Mouse (Mus musculus) lung, embryonic 15.5 days (tissue): ENCODE data around the gene Dpysl5. TPM values are rescaled to one million over a fixed set of nuclear protein-coding genes. Genes with fewer than 3 reads are reported as not detected.

Experiments used
- ATAC-seq: fragments of 200-750 bp; cut with Nextera tagmentation; 2 replicates; pipeline ENCODE4 v1.8.0; 2017; ENCODE audit warnings: moderate number of reproducible peaks, borderline replicate concordance; ENCODE audit not compliant: low FRiP score, low TSS enrichment; ENCODE audit errors: extremely low read depth
- H3K27ac ChIP-seq: fragments of 300-500 bp; sonication (generic); 2 replicates; pipeline ENCODE4 v1.5.1; 2015; ENCODE audit warnings: moderate library complexity, mild to moderate bottlenecking, inconsistent platforms
- H3K27me3 ChIP-seq: fragments of 300-500 bp; sonication (generic); 2 replicates; pipeline ENCODE4 v1.6.1; 2015; ENCODE audit warnings: inconsistent platforms
- H3K36me3 ChIP-seq: fragments of 300-500 bp; sonication (generic); 2 replicates; pipeline ENCODE4 v1.6.1; 2015; ENCODE audit warnings: inconsistent platforms
- H3K4me1 ChIP-seq: fragments of 300-500 bp; sonication (generic); 2 replicates; pipeline ENCODE4 v1.6.1; 2015; ENCODE audit warnings: inconsistent platforms
- H3K4me2 ChIP-seq: fragments of 300-500 bp; sonication (generic); 2 replicates; pipeline ENCODE4 v1.6.1; 2015; ENCODE audit warnings: inconsistent platforms, mild to moderate bottlenecking, moderate library complexity
- H3K4me3 ChIP-seq: fragments of 300-500 bp; sonication (generic); 2 replicates; pipeline ENCODE4 v1.5.1; 2015; ENCODE audit warnings: mild to moderate bottlenecking, inconsistent platforms
- H3K9ac ChIP-seq: fragments of 300-500 bp; sonication (generic); 2 replicates; pipeline ENCODE4 v1.6.1; 2015; ENCODE audit warnings: inconsistent platforms
- H3K9me3 ChIP-seq: fragments of 300-500 bp; sonication (generic); 2 replicates; pipeline ENCODE4 v1.6.1; 2016; ENCODE audit warnings: inconsistent platforms
- WGBS: fragments of 180-500 bp; shearing (Covaris S2); methylation state at CpG from one replicate; pipeline ENCODE4 v1.1.7; 2015; 5-methylcytosine and 5-hydroxymethylcytosine counted together
- polyA plus RNA-seq: library from polyadenylated mRNA; unstranded; fragments of >200 nt; fragmentation: Nextera tagmentation; extraction: Ambion mirVana; gene quantifications from 2 replicates; pipeline ENCODE4 v1.2.1, GENCODE M21; 2015

Gene Dpysl5
- polyA plus RNA-seq, 1 experiment from 2014 or later, result 5.3 TPM

DNA sequence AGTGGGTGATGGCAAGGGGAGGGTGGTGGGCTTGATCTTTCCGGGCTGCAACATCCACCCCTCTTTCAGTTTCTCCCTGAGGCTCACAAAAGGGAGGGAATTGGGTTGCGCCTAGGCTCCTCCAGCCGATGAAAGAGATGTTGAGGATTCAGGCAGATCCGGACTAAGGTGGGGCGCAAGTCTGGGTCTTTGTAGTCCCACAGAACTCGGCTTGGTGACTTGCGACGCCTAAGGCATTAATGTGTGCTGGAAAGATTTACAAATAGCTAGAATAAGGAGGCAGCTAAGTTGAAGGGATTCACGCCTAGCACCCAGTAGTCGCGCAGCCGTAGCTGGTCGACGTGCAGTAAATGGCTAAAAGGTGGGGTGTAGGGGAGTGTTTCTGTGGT, 632 bp downstream of the Dpysl5 start:
- peaks cover 33% of the 10 kb centered on the region for H3K4me1 ChIP-seq

DNA sequence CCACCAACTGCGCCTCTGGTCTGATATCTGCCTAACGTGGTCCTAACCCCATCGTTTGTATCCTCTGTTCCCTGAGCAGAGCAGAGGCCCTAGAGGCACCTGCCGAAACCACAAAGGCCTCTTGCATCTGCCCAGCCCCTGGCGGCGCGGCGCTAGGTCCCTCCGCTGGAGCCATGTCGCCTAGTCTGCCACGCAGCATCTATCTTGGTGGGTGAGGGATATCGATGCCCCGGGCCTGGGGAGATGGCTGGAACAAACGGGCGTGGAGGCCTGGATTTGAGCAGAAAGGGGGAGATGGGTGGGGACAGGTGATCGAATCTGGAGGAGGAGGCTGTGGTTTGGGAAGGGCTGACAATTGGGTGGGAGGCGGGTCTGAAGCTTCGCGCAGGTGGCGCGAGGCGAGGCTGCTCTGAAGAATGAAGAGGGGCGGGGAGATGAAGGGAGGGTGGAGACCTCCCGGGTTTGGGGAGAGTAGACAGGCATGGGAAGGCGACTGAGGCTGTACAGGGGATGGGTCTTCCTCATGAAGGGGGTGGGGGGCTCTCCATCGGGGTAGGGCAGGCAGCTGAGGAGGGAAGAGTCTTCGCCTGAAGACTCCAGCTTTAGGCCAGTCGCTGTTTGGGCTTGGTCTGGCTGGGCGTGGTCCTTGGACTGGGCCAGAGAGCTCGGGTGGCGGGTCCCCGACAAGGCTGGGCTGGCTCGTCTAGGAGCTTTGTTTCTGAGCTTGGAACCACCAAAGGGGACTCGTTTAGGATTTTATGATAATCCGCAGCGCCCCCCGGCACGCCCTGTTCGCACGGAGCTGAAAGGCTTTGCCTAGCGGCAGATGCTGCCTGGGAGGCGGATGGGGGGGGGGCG, 1.3 kb downstream of the Dpysl5 start:
- H3K4me3 ChIP-seq, result peak overlapping the region; percentile 47
- peaks cover 33% of the 10 kb centered on the region for H3K4me1 ChIP-seq
- WGBS, result under 1% methylated on average over 43 of the region's 43 CpGs
- H3K4me2 ChIP-seq, result peak overlapping the region; percentile 83
- H3K9me3 ChIP-seq, result no peaks in the 10 kb centered on the region
- H3K36me3 ChIP-seq, result no peaks in the 10 kb centered on the region
- peak overlapping the region; percentile 23; the same call in 1 of the 2 replicates for H3K9ac ChIP-seq
- ATAC-seq, result no peak
- H3K27me3 ChIP-seq, result peaks cover 66% of the 10 kb centered on the region
- H3K27ac ChIP-seq, result no peak overlapping the region

More for the DNA sequence above, 632 bp downstream of the Dpysl5 start:
- H3K9me3 ChIP-seq, result no peaks in the 10 kb centered on the region
- peak overlapping the region; percentile 44 for H3K9ac ChIP-seq
- peaks cover 66% of the 10 kb centered on the region for H3K27me3 ChIP-seq
- ATAC-seq, result no peak
- H3K36me3 ChIP-seq, result no peaks in the 10 kb centered on the region
- H3K27ac ChIP-seq, result no peak overlapping the region
- peak overlapping the region; percentile 83 for H3K4me2 ChIP-seq
- 1% methylated on average over 14 of the region's 14 CpGs for WGBS
- peak overlapping the region; percentile 47 for H3K4me3 ChIP-seq

DNA sequence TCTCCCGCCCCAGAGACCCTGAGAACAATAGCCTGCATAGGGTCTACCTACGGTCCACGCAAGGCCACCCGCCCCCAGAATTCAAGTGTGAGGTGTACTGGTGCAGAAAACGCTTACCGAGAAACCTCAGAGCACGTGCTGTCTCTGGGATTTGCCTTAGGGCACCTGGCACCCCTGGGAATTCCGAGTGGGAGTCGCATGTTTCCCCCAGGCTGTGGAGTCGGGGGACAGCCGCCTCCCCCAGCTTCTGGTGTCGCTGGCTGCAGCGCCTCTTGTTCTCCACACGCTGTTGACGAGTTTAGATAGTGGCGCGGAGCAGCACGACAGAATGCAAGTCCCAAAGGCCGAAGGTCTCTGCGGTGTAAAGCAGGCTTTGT, 1.9 kb downstream of the Dpysl5 start:
- 2% methylated on average over 20 of the region's 20 CpGs for WGBS
- Histone ChIP-seq H3K9ac (peak overlapping the region; percentile 23; the same call in 1 of the 2 replicates), H3K27me3 (peaks cover 66% of the 10 kb centered on the region), H3K9me3 (no peaks in the 10 kb centered on the region), H3K4me2 (peak overlapping the region; percentile 83), H3K4me3 (peak overlapping the region; percentile 47), H3K36me3 (no peaks in the 10 kb centered on the region), H3K27ac (no peak overlapping the region), H3K4me1 (peaks cover 33% of the 10 kb centered on the region)
- no peak for ATAC-seq

DNA sequence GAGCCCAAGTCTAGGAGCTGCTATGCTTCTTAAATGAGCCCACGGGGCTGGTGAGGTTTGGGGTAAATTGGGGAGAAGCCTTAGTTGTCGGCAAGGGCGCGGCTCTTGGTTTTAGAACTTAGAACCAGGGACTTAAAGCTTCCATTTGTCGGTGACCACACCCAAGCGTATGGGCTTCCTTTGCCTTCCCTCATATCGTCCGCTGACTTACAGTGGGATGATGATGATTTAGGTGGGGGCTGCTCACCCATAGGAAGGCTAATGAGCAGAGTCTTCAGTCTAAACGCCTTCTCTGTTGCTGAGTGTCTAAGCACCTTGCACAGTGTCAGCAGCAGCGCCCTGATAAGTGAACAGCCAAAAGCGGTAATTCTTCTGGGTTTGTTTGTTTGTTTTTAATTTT, 2.3 kb downstream of the Dpysl5 start:
- H3K9me3 ChIP-seq, result no peaks in the 10 kb centered on the region
- no peak overlapping the region for H3K27ac ChIP-seq
- H3K4me3 ChIP-seq, result peak overlapping the region; percentile 47
- H3K4me2 ChIP-seq, result peak overlapping the region; percentile 83
- peaks cover 65% of the 10 kb centered on the region for H3K27me3 ChIP-seq
- peaks cover 34% of the 10 kb centered on the region for H3K4me1 ChIP-seq
- 18% methylated on average over 11 of the region's 11 CpGs for WGBS
- ATAC-seq, result no peak
- H3K9ac ChIP-seq, result no peak overlapping the region; the same call in 1 of the 2 replicates
- no peaks in the 10 kb centered on the region for H3K36me3 ChIP-seq

DNA sequence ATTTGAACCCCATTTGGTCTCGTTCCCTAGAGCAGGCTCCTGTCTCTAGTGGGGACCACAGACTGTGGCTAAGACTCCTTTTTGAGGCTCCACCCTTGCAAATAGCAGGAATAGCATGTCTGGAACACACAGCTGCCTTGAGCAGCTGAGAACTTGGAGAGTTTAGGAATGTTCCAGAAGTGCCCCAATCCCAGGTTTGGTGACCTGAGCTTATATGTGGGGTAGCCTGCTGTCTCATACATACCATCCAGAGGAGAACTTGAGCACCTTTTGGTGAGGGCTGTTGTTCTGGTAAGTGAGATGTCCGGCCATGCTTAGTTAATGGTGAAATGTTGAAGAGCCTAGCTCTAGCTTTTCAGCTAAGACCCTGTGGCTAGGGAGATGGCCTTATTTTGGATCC, 4.9 kb downstream of the Dpysl5 start:
- WGBS, result 82% methylated on average over 2 of the region's 2 CpGs
- no peak overlapping the region for H3K9ac ChIP-seq

DNA sequence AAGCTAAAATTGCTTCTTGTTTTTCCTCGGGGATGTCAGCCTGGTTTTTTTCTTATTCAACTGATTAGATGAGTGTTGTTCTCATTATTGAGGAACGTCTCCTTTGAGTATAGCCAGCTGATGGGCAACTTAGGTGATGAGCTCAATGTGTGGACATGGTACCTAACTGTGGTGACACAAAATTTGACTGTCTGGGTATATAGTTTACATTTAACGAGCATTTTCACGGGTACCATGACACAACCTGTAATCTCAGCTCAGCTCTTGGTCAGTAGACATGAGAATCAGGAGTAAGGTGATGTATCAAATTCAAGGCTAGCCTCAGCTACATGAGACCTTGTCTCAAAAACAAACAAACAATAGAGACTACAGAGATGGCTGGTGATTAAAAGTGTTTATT, 6.1 kb downstream of the Dpysl5 start:
- WGBS, result 80% methylated on average over 4 of the region's 4 CpGs
- Histone ChIP-seq H3K27ac (no peak overlapping the region), H3K36me3 (no peaks in the 10 kb centered on the region), H3K9ac (no peak overlapping the region), H3K4me3 (no peak overlapping the region), H3K9me3 (no peaks in the 10 kb centered on the region), H3K4me1 (peaks cover 17% of the 10 kb centered on the region), H3K27me3 (peaks cover 37% of the 10 kb centered on the region), H3K4me2 (no peak overlapping the region)
- no peak for ATAC-seq

More for the DNA sequence above, 4.9 kb downstream of the Dpysl5 start:
- ATAC-seq, result no peak
- Histone ChIP-seq H3K4me3 (no peak overlapping the region), H3K9me3 (no peaks in the 10 kb centered on the region), H3K4me1 (peaks cover 27% of the 10 kb centered on the region), H3K27ac (no peak overlapping the region), H3K27me3 (peaks cover 48% of the 10 kb centered on the region), H3K36me3 (no peaks in the 10 kb centered on the region), H3K4me2 (no peak overlapping the region)

DNA sequence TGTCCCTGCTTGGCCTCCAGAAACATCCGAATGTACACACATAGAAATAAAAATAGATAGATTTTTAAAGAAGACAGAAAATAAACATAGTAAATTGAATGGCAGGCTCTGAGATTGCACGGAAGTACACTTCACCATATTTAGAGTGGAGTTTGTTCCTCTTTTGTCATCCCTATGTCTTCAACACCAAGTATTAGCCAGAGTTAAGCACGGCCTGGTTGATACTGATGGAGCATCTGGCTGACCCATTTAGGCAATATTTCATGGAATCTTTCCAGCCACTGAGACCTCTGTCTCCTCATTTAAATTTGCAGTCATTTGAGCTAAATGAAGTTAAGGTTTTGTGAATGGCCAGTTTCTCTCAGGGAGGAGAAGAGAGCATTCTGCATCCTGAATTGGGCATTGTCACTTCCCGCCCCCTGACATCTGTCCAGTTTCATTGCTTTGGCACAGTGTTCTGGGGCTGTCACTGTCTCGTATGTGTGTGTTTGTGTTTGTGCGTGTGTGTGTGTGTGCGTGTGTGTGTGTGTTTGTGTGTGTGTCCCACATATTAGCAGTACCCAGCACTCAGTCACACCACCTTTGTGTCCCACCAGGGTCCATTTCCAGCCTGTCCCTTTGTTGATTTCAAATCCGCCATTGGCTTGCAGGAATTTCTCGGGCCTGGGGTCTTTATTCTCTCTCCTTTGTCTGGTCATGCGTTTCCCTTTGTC, 6.8 kb downstream of the Dpysl5 start:
- Histone ChIP-seq H3K4me2 (no peak overlapping the region), H3K27me3 (peaks cover 31% of the 10 kb centered on the region), H3K9me3 (no peaks in the 10 kb centered on the region), H3K9ac (no peak overlapping the region), H3K4me1 (peaks cover 11% of the 10 kb centered on the region), H3K4me3 (no peak overlapping the region), H3K36me3 (no peaks in the 10 kb centered on the region), H3K27ac (no peak overlapping the region)
- WGBS, result 55% methylated on average over 10 of the region's 10 CpGs
- ATAC-seq, result peak; percentile 74; the same call in 1 of the 2 replicates

DNA sequence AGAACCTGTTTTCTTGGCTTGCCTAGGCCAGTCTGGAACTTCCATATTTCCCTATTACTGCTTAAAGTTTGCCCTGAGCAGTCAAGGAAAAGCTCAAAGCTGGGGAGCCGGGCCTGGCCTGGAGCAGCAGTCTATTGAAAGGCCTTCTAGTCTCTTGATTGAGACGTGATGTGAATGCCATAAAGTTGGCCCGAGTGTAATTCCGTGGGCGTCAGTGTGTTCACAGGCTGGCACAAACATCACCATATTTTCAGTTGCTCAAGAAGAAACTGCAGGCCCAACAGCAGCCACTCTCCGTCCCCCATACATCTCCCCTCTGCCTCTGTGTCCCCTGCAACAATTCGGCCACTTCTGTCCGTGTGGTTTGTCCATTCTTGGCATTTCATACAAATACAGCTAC, 10.6 kb downstream of the Dpysl5 start:
- no peak overlapping the region for H3K9ac ChIP-seq
- 89% methylated on average over 8 of the region's 8 CpGs for WGBS
- no peak overlapping the region for H3K4me2 ChIP-seq
- no peak overlapping the region for H3K4me3 ChIP-seq
- H3K27me3 ChIP-seq, result no peaks in the 10 kb centered on the region
- ATAC-seq, result no peak
- no peaks in the 10 kb centered on the region for H3K36me3 ChIP-seq
- H3K4me1 ChIP-seq, result peaks cover 4% of the 10 kb centered on the region; the same call in 1 of the 2 replicates
- H3K9me3 ChIP-seq, result no peaks in the 10 kb centered on the region
- H3K27ac ChIP-seq, result no peak overlapping the region

DNA sequence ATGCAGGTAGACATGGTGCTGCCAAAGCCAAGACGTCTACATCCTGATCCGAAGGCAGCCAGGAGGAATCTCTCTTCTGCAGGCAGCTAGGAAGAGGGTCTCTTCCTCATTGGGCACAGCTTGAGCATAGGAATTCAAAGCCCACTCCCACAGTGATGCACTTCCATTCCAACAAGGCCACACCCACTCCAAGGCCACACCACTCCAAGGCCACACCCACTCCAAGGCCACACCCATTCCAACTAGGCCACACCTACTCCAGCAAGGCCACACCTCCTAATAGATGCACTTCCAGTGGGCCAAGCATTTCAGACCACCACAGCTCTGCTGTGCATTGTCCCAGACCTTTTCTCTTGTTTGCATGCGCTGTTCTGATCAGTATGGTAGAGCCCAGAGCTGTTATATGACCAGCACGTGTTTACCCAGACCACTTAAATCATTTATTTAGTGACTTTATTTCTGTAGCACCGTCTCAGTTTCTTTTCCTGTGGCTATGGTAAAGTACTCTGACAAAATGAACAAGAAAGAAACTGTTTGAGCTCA, 14.9 kb downstream of the Dpysl5 start:
- Histone ChIP-seq H3K27ac (no peak overlapping the region), H3K4me2 (no peak overlapping the region), H3K4me1 (no peaks in the 10 kb centered on the region), H3K27me3 (no peaks in the 10 kb centered on the region), H3K36me3 (no peaks in the 10 kb centered on the region), H3K4me3 (no peak overlapping the region), H3K9me3 (no peaks in the 10 kb centered on the region), H3K9ac (no peak overlapping the region)
- 81% methylated on average over 5 of the region's 5 CpGs for WGBS
- ATAC-seq, result no peak

DNA sequence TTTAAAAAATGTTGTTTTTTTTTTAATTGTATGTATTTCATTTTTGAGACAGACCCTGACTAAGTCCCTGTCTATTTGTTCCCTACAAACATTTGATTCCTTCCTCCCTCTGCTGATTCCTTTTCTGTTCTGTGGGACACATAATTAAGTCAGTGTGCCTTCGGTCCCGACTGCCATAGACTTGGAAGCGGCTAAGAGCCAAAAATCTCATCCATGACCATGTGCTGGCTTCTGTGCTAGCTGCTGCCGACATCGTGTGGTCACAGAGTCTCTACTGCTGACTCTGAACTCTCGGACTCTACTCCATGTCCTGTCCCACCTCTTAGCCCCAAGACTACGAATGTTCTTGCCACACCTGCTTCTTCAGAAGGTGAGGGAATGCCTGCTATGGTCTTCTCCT, 21.1 kb downstream of the Dpysl5 start:
- no peak overlapping the region for H3K27ac ChIP-seq
- no peak overlapping the region for H3K4me3 ChIP-seq
- no peak overlapping the region for H3K4me2 ChIP-seq
- no peaks in the 10 kb centered on the region for H3K27me3 ChIP-seq
- no peaks in the 10 kb centered on the region for H3K9me3 ChIP-seq
- WGBS, result 75% methylated on average over 7 of the region's 7 CpGs
- H3K4me1 ChIP-seq, result no peaks in the 10 kb centered on the region
- no peak for ATAC-seq
- H3K36me3 ChIP-seq, result no peaks in the 10 kb centered on the region
- no peak overlapping the region for H3K9ac ChIP-seq

DNA sequence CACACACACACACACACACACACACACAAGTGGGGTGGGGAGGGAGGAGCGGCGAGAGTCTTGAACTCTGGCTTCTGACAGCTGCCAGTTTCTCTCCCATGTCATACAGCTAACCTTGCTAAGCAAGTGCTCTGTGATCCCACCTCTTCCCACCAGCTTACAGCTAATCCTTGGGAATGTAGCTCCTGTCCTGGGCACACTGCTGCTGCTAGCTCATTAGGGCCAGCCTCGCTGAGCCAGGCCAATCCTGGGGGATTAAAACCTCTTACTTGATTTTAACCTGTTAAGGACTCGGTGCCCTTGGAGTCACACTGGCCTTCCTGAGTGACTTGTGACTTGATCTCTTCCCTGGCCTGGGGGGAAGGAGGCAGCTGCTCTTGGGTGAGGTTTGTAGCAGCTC, 23.3 kb downstream of the Dpysl5 start:
- no peaks in the 10 kb centered on the region for H3K27me3 ChIP-seq
- H3K9me3 ChIP-seq, result no peaks in the 10 kb centered on the region
- no peaks in the 10 kb centered on the region for H3K36me3 ChIP-seq
- H3K4me2 ChIP-seq, result no peak overlapping the region
- H3K9ac ChIP-seq, result no peak overlapping the region
- WGBS, result 62% methylated on average over 4 of the region's 4 CpGs
- no peak overlapping the region for H3K27ac ChIP-seq
- no peak overlapping the region for H3K4me3 ChIP-seq
- no peak for ATAC-seq
- H3K4me1 ChIP-seq, result peaks cover 9% of the 10 kb centered on the region
